Mouse (Mus musculus): ENCODE results near the gene Snapc2.
A peak's percentile ranks its signal among the peaks of the same experiment; 100 is the strongest.
"Not testable (repeated sequence)": the region's sequence is repeated elsewhere in the genome, so short reads cannot be mapped to it uniquely, and the experiment has no call there.

Snapc2 gene

DNA sequence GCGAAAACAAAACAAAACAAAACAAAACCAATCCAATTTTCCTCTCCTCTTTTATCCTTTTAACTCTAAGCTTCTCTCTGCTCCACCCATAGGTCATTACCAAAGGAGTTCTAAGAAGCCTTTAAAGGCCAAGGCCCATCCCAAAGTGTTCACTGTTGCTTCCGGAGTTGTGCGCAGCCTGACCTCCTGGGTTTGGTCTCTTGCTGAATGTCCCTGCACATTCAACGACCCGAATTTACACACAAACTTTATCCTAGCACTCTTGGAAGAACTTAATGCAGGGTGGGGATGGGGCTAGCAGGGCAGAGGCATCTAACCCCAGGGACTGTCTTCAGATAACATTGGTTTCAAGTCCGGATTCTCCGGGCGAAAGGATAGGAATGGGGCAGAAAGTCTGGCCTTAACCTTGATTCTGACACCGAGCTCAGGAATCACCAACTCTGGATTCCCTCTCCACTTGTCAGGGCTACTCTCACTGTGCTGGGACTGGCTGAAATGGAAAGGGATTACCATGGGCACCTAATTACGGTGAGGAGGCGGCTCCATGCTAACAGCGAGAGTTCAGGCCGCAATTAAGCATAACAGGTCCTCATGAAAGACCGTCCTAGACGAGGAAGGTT, 15.0 kb upstream of the Snapc2 start:
- peak; percentile 80 to 95 for DNase-seq (ENCODE audit: inconsistent age in 2 of 2, low spot score in 1 of 2)

- DNase-seq (ENCODE audit: inconsistent age in 2 of 2, low spot score in 1 of 2): peak; percentile 100
Measured at GRCm38 (mm10) chr8:4238434-4239192, 14.3 kb upstream of the Snapc2 start, which contains the start of the genes Map2k7 and Gm49320. Gene Map2k7 (plus strand): TSS chr8:4238740. Gene Gm49320 (plus strand): TSS chr8:4238865.

GRCm38 (mm10) chr8:4239193-4239890, 13.5 kb upstream of the Snapc2 start:
- no peak for DNase-seq (ENCODE audit: inconsistent age in 2 of 2, low spot score in 1 of 2)

DNA sequence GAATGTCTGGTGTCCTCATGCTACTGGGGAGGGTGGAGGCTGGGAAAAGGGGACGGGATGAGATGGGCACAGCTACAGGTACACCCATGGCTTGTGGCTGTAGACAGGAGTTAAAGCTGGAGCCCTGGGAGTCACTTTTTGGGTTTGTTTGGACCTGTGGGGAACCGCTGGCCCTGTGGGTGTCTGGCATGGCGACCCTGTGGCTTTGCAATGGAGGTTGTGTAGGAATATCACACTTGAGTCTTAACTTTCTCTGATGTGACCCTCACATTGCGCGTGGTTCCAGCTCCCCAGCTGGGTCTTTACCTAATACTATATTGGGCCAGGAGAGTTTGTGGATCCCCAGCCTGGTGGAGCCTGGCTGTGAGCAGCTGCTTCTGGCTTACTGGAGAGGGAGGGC, 7.8 kb upstream of the Snapc2 start:
- DNase-seq (ENCODE audit: inconsistent age in 2 of 2, low spot score in 1 of 2): no peak

- peak in 1 of 2 experiments; percentile 35 for DNase-seq (ENCODE audit: inconsistent age in 2 of 2, low spot score in 1 of 2)
Measured at GRCm38 (mm10) chr8:4245737-4246136, 7.1 kb upstream of the Snapc2 start.

GRCm38 (mm10) chr8:4247241-4247640, 5.6 kb upstream of the Snapc2 start:
- peak in 1 of 2 experiments; percentile 52 for DNase-seq (ENCODE audit: inconsistent age in 2 of 2, low spot score in 1 of 2)

DNA sequence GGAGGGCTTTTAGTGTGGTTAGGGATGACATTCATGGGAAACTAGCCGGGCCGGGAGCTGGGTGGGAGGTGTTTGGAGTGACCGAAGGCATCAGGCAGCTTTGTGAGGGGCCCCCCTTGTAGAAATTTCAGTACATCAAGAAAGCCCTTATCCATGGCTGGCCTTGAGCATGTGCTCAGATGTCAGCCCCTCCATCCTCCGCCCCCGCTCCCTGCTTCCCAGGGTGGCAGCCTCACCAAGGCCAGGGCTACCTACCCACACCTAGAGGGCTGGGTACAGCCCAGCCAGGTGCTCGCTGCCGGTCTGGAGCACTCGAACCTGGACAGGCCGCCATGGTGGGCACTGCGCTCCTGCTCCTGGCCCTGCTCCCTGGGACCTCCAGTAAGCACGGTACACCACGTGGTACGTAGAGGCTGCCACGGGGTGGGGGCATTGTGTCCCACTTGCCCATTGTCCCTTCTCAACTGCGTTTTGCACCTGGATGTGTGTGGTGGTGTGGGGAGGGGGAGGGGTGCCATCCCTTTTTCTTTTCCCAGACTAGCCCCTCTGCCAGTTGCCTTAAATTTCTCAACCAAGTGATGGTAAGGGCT, 4.8 kb upstream of the Snapc2 start, which contains the start of gene Tgfbr3l:
TSS of gene Tgfbr3l (plus strand) at position 264 of the 590 bp plus-strand sequence.
- peak; percentile 57 to 73 for DNase-seq (ENCODE audit: inconsistent age in 2 of 2, low spot score in 1 of 2)

DNA sequence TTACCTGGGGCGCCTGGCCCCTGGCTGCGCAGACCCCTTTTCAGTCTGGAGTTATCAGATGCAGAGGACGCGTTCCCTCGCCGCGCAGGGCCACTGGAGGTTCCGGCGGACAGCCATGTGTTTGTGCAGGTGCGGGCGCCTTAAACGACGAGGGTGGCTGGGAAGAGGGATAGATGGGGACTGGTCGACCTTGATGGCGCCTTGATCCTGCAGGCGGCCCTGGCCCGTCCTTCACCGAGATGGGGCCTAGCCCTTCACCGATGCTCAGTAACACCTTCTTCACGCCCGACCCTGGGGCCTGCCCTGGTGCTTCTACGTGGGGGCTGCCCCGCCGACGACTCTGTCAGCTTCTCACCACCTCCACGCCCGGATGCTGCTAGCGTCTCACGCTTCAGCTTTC, 3.7 kb upstream of the Snapc2 start:
- DNase-seq (ENCODE audit: inconsistent age in 2 of 2, low spot score in 1 of 2): peak; percentile 68 to 88

DNA sequence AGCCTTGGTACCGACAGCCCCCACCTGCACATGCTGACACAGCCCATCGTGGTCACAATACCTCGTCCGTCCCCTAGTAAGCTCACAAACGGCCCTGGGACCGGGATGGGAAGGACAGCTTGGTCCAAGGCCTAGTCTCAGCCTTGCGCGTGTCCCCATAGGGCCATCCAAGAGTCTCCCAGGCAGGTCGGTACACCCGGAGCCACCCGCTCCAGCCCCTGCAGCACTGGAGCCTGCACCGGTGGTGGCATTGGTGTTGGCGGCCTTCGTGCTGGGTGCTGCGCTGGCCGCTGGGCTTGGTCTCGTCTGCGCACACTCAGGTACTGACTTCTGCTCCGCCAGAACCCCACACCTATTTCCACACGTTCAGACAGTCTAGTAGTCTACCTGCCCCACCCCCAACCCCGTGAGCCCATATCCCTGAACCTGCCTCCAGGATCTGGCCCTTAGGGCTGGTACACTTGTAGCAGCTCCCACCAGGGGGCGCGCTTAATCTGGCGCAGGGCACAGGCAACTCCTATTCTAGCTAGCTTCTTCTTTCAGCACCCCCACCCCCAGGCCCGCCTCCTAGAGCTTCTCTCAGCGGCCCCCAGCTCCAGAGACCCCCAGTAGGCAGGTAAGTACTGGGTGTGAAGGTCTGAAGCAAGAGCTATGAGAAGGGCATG, 2.4 kb upstream of the Snapc2 start:
- DNase-seq (ENCODE audit: inconsistent age in 2 of 2, low spot score in 1 of 2): peak; percentile 87 to 95

DNA sequence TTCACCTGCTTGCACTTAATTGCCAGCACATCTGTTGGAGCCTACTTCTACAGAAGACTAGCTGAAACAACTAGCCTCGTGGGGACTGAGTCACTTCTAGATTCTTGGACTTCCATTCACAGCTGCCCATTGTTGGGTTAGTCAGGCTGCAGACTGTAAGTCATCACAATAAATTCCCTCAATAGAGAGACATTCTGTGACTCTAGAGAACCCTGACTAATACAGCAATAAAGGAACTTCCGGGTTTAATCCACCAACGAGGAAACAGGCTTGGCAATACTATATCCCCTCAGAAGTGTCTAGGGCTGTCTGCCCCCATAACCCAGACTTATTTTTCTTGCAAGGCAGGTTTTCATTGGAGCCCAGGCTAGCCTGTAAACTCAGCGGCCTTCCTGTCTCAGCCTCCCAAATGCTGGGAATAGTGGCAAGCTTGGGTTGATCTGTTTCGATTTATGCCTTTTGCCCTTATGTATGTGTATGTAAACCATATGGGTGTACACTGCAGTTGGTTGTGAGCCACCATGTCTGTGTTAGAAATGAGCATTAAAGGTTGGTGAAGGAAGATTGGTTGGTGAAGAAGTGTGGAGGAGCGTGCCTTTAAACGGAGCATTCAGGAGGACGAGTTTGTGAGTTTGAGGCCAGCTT, 642 bp upstream of the Snapc2 start:
- DNase-seq (ENCODE audit: inconsistent age in 2 of 2, low spot score in 1 of 2): peak in 1 of 2 experiments; percentile 73

DNA sequence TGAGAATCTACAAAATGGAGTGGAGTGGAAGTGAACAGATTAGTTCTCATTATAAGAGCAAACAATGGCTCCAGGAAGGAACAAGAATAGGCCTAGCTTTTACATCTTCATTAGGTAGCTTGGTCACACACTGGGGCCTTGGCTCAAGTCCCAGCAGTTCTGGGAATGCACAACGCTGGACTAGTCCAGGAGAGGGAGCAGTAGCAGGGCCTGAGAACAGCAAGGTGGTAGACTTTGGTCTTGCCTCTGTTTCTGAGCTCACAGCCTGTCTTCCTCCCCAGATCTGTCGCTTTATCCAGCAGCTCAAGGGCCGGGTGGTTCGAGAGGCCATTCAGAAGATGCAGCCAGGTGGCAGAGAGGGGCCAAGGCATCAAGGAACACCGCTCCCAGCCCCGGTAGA, 1.1 kb downstream of the Snapc2 start:
- DNase-seq (ENCODE audit: inconsistent age in 2 of 2, low spot score in 1 of 2): peak; percentile 62 to 87

DNA sequence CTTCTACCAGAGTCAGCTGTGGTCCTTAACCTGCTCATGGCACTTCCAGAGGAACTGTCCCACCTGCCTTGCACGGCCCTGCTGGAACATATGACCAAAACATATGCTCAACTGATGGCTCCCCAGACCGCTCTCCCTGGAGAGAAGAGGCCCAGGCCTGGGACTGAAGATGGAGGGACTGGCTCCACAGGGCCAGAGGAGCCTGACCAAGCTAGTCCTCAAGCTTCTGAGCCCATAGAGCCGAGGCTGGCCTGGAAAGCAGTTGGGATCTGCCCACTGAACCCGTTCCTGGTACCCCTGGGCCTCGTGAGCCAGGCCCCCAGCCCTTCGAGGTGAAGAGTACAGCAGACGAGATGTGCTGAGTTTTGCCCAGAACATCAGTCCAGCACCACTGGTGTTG, 2.6 kb downstream of the Snapc2 start:
- DNase-seq (ENCODE audit: inconsistent age in 2 of 2, low spot score in 1 of 2): not testable (repeated sequence)

GRCm38 (mm10) chr8:4256911-4257310, 4.0 kb downstream of the Snapc2 start:
- DNase-seq (ENCODE audit: inconsistent age in 2 of 2, low spot score in 1 of 2): no peak

DNA sequence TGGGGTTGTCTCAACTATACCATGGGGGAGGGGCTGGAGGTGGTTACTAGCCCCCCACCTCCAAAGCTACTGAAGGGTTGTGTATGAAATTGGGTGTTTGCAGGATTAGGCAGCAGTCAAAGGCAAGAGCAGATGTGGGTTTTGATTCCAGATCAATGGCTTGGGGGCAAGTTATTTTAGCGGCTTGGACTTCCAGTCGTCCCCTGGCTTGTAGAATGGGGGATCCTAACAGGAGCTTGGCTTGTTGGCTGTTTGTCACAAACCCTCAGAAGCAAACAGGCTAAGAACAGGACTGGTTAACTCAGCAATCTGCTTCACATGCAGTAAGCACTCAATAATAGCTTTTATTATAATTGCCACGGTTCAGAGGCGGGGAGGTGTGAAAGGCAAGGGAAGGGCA, 4.5 kb downstream of the Snapc2 start:
- no peak for DNase-seq (ENCODE audit: inconsistent age in 2 of 2, low spot score in 1 of 2)

DNA sequence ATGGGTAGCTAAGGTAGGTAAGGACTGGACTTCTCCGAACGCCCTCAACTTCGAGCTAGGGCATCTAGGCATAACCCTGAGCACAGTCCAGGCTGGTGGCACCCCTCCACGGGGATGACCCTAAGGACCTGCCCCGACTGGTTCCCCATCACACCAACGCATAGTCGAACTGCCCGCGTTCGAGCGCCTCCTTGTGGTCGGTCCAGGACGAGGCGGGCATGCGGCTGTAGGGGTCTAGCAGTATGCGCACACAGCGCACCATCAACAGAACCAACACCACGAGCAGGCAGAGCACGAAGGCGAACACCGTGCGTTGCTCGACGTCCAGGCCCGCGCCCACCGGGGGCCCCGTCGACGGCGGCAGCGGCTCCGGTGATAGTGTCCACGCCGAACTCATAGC, 5.4 kb downstream of the Snapc2 start:
- DNase-seq (ENCODE audit: inconsistent age in 2 of 2, low spot score in 1 of 2): peak; percentile 79 to 90

- peak in 1 of 2 experiments; percentile 59 for DNase-seq (ENCODE audit: inconsistent age in 2 of 2, low spot score in 1 of 2)
Measured at GRCm38 (mm10) chr8:4258678-4259077, 5.8 kb downstream of the Snapc2 start.

GRCm38 (mm10) chr8:4259125-4259804, 6.4 kb downstream of the Snapc2 start, which contains the start of gene Ctxn1:
Gene Ctxn1 (minus strand): TSS chr8:4259274.
- DNase-seq (ENCODE audit: inconsistent age in 2 of 2, low spot score in 1 of 2): peak; percentile 97 to 98

- no peak for DNase-seq (ENCODE audit: inconsistent age in 2 of 2, low spot score in 1 of 2)
Measured at GRCm38 (mm10) chr8:4259805-4260170, 6.9 kb downstream of the Snapc2 start.

GRCm38 (mm10) chr8:4263105-4263791, 10.4 kb downstream of the Snapc2 start:
- DNase-seq (ENCODE audit: inconsistent age in 2 of 2, low spot score in 1 of 2): no peak

Data from adrenal gland, adult (tissue).